Mouse (Mus musculus) liver, adult 2 months (tissue): ENCODE measurements around the gene Dnaic2. TPM values are rescaled to one million over a fixed set of nuclear protein-coding genes. Genes with fewer than 3 reads are reported as not detected.
A peak's percentile ranks its signal among the peaks of the same experiment; 100 is the strongest.

Experiments used
- DNase-seq: peaks from one replicate; pipeline ENCODE4 v3.0.0-alpha.2; 2011; ENCODE audit warnings: low read depth, low spot score; ENCODE audit errors: extremely low read depth
- H3K27ac ChIP-seq: fragments of 200-500 bp; replicated peaks from 2 replicates; pipeline ENCODE4 v1.5.1; 2012; ENCODE audit warnings: low read depth, mild to moderate bottlenecking, control low read depth, inconsistent platforms, low read length; ENCODE audit not compliant: insufficient read depth
- H3K27me3 ChIP-seq: fragments of 200-500 bp; 2 replicates; pipeline ENCODE4 v1.6.1; 2012; ENCODE audit warnings: mild to moderate bottlenecking, moderate library complexity, low read length, inconsistent platforms; ENCODE audit not compliant: control insufficient read depth, insufficient read depth
- H3K36me3 ChIP-seq: fragments of 200-500 bp; 2 replicates; pipeline ENCODE4 v1.6.1; 2012; ENCODE audit warnings: low read length, inconsistent platforms; ENCODE audit not compliant: control insufficient read depth, insufficient read depth
- H3K4me1 ChIP-seq: fragments of 200-500 bp; 2 replicates; pipeline ENCODE4 v1.6.1; 2011; ENCODE audit warnings: low read length; ENCODE audit not compliant: control insufficient read depth, insufficient read depth
- H3K4me3 ChIP-seq: fragments of 200-500 bp; 2 replicates; pipeline ENCODE4 v1.5.1; 2011; ENCODE audit warnings: low read depth, mild to moderate bottlenecking, control low read depth, low read length, moderate library complexity; ENCODE audit not compliant: insufficient read depth
- H3K79me2 ChIP-seq: fragments of 200-500 bp; 2 replicates; pipeline ENCODE4 v1.6.1; 2012; ENCODE audit warnings: inconsistent platforms, mild to moderate bottlenecking, low read length, moderate library complexity; ENCODE audit not compliant: control insufficient read depth, insufficient read depth
- H3K9ac ChIP-seq: fragments of 200-500 bp; 2 replicates; pipeline ENCODE4 v1.6.1; 2012; ENCODE audit warnings: low read depth, mild to moderate bottlenecking, control low read depth, inconsistent platforms, low read length
- CTCF ChIP-seq: fragments of 200-500 bp; IDR thresholded peaks from 2 replicates; pipeline ENCODE4 v1.5.1; 2011; ENCODE audit warnings: low read depth, low read length, control low read depth
- POLR2A ChIP-seq: fragments of 200-500 bp; IDR thresholded peaks from 2 replicates; pipeline ENCODE4 v1.6.1; 2011; ENCODE audit warnings: low read length, control low read depth; ENCODE audit not compliant: insufficient read depth; ENCODE audit errors: extremely low read depth
- WGBS: fragments of 180-500 bp; shearing (Covaris S2); methylation state at CpG from one replicate; pipeline ENCODE4 v1.1.7; 2018; 5-methylcytosine and 5-hydroxymethylcytosine counted together
- polyA plus RNA-seq: library from polyadenylated mRNA; depleted of rRNA; stranded (reverse); fragments of >200 nt; gene quantifications from 2 replicates; pipeline ENCODE4 v1.2.3, GENCODE M21; 2012
- total RNA-seq: library from RNA; depleted of rRNA; stranded (reverse); fragments of >200 nt; gene quantifications from 2 replicates; pipeline ENCODE4 v1.2.3, GENCODE M21; 2014

Gene Dnaic2
- total and polyA plus RNA-seq, 2 experiments, result 0.13 TPM; not detected in 1

DNA sequence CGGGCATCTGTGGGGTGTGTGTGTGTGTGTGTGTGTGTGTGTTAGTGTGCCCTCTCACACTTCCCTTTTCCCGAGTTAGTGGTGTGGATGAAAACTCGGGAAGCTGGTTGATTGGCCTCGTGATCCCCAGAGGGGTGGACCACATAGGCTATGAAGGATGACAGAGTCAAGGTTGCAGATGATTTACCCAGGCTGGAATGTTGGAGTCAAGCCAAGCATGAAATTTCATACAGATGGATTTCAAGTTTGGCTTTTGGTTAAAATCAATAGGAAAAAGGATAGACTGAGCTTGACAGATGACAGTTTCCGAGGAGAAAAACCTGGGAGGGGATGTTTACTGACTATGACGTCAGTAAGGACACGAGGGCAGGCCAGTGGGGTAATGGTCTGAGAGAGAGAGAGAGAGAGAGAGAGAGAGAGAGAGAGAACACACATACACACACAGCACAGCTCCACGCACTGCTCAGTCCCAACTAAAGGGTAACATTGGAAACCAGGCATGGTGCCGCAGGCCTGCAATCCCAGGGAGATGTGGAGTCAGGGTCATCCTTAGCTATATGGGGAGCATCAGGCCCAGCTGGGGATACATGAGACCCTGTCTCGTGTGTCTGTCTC, 39.5 kb upstream of the Dnaic2 start:
- no peak overlapping the region for H3K9ac ChIP-seq
- H3K4me1 ChIP-seq, result peaks cover 33% of the 10 kb centered on the region
- H3K79me2 ChIP-seq, result peaks cover 23% of the 10 kb centered on the region
- WGBS, result 22% methylated on average over 9 of the region's 10 CpGs
- H3K27ac ChIP-seq, result peak overlapping the region; percentile 43
- no peak for TF ChIP-seq CTCF
- TF ChIP-seq POLR2A, result no peak
- peak; percentile 91 for DNase-seq
- H3K36me3 ChIP-seq, result peaks cover 3% of the 10 kb centered on the region; the same call in 1 of the 2 replicates
- H3K27me3 ChIP-seq, result no peaks in the 10 kb centered on the region
- H3K4me3 ChIP-seq, result no peak overlapping the region

DNA sequence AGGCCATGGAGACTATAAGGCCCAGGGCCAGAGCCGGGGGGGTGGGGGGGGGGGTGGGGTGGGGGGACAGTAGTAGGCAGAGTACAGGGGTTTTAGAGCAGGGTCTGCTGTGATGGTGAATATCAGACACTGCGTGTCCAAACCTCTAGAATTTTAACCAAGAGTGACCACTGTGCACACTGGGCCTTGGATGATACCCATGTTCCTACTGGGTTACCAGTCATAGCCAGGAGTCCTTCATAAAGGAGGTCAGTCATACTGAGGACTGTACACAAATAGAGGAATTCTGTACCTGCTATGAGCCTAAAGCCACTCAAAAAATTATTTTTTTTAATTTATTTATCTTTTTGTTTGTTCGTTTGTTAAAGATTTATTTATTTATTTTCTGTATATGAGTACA, 38.5 kb upstream of the Dnaic2 start:
- no peak overlapping the region for H3K4me3 ChIP-seq
- TF ChIP-seq POLR2A (no peak), CTCF (no peak)
- H3K79me2 ChIP-seq, result peaks cover 16% of the 10 kb centered on the region
- H3K27me3 ChIP-seq, result no peaks in the 10 kb centered on the region
- DNase-seq, result no peak
- peaks cover 3% of the 10 kb centered on the region; the same call in 1 of the 2 replicates for H3K36me3 ChIP-seq
- WGBS, result 99% methylated on average over 2 of the region's 3 CpGs
- H3K9ac ChIP-seq, result no peak overlapping the region
- peaks cover 23% of the 10 kb centered on the region for H3K4me1 ChIP-seq
- no peak overlapping the region for H3K27ac ChIP-seq

DNA sequence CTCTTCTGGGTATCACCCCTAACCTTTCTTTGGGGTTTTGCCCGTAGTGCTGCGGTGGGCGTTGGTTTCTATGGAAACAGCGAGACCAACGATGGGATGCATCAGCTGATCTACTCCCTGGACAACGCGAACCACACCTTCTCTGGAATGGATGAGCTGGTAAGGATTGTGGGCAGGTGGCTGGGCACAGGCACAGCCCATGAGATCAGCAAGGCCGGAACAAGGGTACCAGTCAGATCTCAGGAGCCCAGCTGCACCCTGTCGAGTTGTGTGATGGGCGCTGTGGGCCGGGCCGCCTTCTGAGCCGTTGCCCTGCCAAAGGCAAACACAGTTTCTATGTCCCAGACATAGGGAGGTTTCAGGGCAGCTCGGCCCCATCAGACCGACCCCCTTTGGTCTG, 37.0 kb upstream of the Dnaic2 start:
- Histone ChIP-seq H3K9ac (no peak overlapping the region), H3K4me1 (peaks cover 12% of the 10 kb centered on the region), H3K79me2 (peaks cover 13% of the 10 kb centered on the region), H3K27me3 (no peaks in the 10 kb centered on the region), H3K4me3 (no peak overlapping the region), H3K36me3 (peaks cover 9% of the 10 kb centered on the region; the same call in 1 of the 2 replicates), H3K27ac (no peak overlapping the region)
- TF ChIP-seq POLR2A, result no peak
- no peak for TF ChIP-seq CTCF
- 93% methylated on average over 15 of the region's 15 CpGs for WGBS
- DNase-seq, result no peak

DNA sequence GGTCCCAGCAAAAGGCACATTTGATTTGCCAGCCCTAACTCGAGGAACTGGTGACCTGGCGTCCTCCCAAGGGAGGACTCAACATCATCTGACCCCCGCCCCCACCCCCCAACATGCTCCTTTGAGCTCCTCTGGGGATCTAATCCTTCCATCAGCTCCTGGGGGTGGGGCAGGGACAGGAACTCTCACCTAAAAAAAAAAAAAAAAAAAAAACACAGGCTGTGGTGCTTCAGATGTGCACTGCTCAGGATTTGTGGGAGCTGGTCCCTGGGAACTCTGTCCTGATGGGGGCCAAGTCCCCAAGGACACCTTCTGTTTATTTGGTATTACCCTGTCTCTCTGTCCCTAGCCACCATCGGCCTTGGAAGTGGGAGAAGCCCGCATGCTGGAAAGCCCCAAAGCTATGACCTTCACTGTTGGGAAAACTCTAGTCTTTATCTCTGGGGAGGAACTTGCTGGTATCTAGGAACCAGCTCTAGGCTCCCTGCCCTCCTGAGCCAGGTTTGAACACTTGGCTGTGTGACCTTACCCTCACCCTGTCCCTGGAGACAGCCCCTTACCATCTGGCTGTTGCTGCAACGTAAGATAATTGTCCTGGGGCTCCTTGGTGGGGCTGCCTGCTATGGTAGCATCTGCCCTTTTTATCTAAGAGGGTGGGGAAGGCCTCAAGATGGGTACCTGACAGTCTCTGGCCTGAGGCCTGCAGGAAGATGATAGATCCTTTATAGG, 35.6 kb upstream of the Dnaic2 start:
- no peak overlapping the region for H3K4me3 ChIP-seq
- 74% methylated on average over 6 of the region's 6 CpGs for WGBS
- peaks cover 6% of the 10 kb centered on the region for H3K4me1 ChIP-seq
- DNase-seq, result no peak
- no peaks in the 10 kb centered on the region for H3K79me2 ChIP-seq
- no peaks in the 10 kb centered on the region for H3K27me3 ChIP-seq
- peaks cover 11% of the 10 kb centered on the region; the same call in 1 of the 2 replicates for H3K36me3 ChIP-seq
- no peak overlapping the region for H3K9ac ChIP-seq
- no peak overlapping the region for H3K27ac ChIP-seq
- TF ChIP-seq POLR2A (no peak), CTCF (no peak)

DNA sequence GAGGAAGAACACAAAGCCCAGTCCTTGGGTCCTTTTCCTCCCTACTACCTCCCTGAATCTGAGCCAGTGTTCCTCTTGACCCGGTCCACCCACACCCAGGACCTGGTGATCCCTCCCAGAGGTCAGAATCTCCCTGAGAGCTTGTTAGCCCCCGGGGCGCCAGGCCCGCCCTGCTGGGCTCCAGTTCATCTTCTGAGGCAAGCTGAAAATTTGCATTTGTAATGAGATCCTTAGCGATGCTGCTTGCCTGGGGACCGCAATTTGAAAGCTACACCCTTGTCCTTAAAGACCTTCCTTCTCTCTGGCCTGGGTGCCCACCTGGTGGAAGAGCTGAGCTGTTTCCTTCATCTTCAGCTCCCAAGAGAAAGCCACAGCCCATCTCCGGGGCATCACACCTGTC, 34.6 kb upstream of the Dnaic2 start:
- Histone ChIP-seq H3K9ac (no peak overlapping the region), H3K27ac (no peak overlapping the region), H3K27me3 (no peaks in the 10 kb centered on the region), H3K79me2 (no peaks in the 10 kb centered on the region), H3K4me1 (peaks cover 4% of the 10 kb centered on the region), H3K4me3 (no peak overlapping the region), H3K36me3 (peaks cover 16% of the 10 kb centered on the region; the same call in 1 of the 2 replicates)
- no peak for DNase-seq
- 77% methylated on average over 7 of the region's 7 CpGs for WGBS
- TF ChIP-seq CTCF (no peak), POLR2A (no peak)

DNA sequence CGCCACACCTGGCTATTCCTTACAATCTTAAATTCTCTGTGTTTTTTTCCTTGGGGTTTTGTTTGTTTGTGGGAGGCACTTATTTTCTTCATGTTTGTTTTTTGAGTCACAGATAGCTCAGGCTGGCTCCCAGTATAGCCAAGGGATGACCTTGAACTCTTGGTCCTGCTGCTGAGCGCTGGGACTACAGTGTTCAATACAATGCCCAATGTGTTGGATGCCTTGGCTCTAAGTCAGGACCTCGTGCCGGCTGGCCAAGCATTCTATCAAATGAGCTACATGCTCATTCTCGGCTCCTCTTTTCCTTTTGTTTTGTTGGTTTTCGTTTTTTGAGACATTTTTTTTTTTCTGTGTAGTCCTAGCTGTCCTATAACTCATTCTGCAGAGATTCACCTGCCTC, 33.8 kb upstream of the Dnaic2 start:
- H3K4me3 ChIP-seq, result no peak overlapping the region
- H3K79me2 ChIP-seq, result no peaks in the 10 kb centered on the region
- no peak overlapping the region for H3K9ac ChIP-seq
- WGBS, result 51% methylated on average over 6 of the region's 6 CpGs
- H3K36me3 ChIP-seq, result peaks cover 19% of the 10 kb centered on the region
- peak; percentile 72 for DNase-seq
- H3K27me3 ChIP-seq, result no peaks in the 10 kb centered on the region
- H3K27ac ChIP-seq, result no peak overlapping the region
- no peak for TF ChIP-seq POLR2A
- no peak for TF ChIP-seq CTCF
- H3K4me1 ChIP-seq, result no peaks in the 10 kb centered on the region
